Comparison of ENCODE assay signal across 23 mouse cellular contexts in genomic region chr8:7108849-7109248, GRCm38 (mm10).
DNase-seq lines count a peak whose midpoint lies in the region; ATAC-seq and TF ChIP-seq lines count a peak whose summit lies in the region.
"Had no signal": no experiment of that assay in that cellular context is flagged by ENCODE, and none has a peak within 500 bp of the region (broad histone marks: within the 10 kb centered on the region; RNA-seq: fewer than 3 reads in every experiment).

No protein-coding gene starts in this region.

- H3K4me3 ChIP-seq in forebrain, embryonic 13.5 days, result no peak overlapping the region
- no peak overlapping the region for H3K4me3 ChIP-seq in forebrain, embryonic 10.5 days
- no peak overlapping the region for H3K4me3 ChIP-seq in limb, embryonic 14.5 days (replicated peaks; ENCODE audit: low read length)
- no peak overlapping the region for H3K4me3 ChIP-seq in limb, embryonic 10.5 days
- no peak overlapping the region for H3K4me3 ChIP-seq in forebrain, embryonic 16.5 days (replicated peaks; ENCODE audit: low read length)
- H3K4me3 ChIP-seq: embryonic facial prominence, embryonic 15.5 days; gastrocnemius, adult 2 months; hindbrain, embryonic 12.5 days; hindbrain, embryonic 15.5 days had no signal

- peak; percentile 73 for ATAC-seq in forebrain, embryonic 13.5 days
- no peak for ATAC-seq in limb, embryonic 14.5 days (ENCODE audit: low FRiP score, low read depth)
- ATAC-seq in forebrain, embryonic 16.5 days, result peak; percentile 79
- ATAC-seq: activated CD4-positive, CD25-positive, alpha-beta regulatory T cell, adult 4 months; CD4-positive, CD25-positive, alpha-beta regulatory T cell, adult 4 months; intestine, postnatal 0 days had no signal

- no peak overlapping the region for H3K9ac ChIP-seq in forebrain, embryonic 13.5 days
- no peak overlapping the region for H3K9ac ChIP-seq in limb, embryonic 14.5 days (ENCODE audit: low read depth, low read length, severe bottlenecking)
- H3K9ac ChIP-seq in forebrain, embryonic 16.5 days (replicated peaks; ENCODE audit: low read depth, low read length), result no peak overlapping the region
- H3K9ac ChIP-seq: embryonic facial prominence, embryonic 15.5 days; hindbrain, embryonic 12.5 days; hindbrain, embryonic 15.5 days had no signal

- no peak for TF ChIP-seq POLR2A in limb, embryonic 14.5 days (IDR thresholded peaks at IDR 0.05; ENCODE audit: borderline replicate concordance, extremely low read depth, insufficient read depth, insufficient read length)

- H3K9me3 ChIP-seq in forebrain, embryonic 13.5 days (replicated peaks), result 0 out of 2 replicates have a peak, but pooled peaks cover 4% of the 10 kb centered on the region
- H3K9me3 ChIP-seq in forebrain, embryonic 10.5 days, result no peaks in the 10 kb centered on the region
- H3K9me3 ChIP-seq in limb, embryonic 14.5 days (ENCODE audit: control insufficient read depth, low read length), result no peaks in the 10 kb centered on the region
- no peaks in the 10 kb centered on the region for H3K9me3 ChIP-seq in limb, embryonic 10.5 days (replicated peaks)
- no peaks in the 10 kb centered on the region for H3K9me3 ChIP-seq in forebrain, embryonic 16.5 days (ENCODE audit: control insufficient read depth, low read length)
- H3K9me3 ChIP-seq: embryonic facial prominence, embryonic 15.5 days; hindbrain, embryonic 12.5 days; hindbrain, embryonic 15.5 days had no signal

- no peaks in the 10 kb centered on the region for H3K4me1 ChIP-seq in forebrain, embryonic 13.5 days
- no peaks in the 10 kb centered on the region for H3K4me1 ChIP-seq in forebrain, embryonic 10.5 days
- no peaks in the 10 kb centered on the region for H3K4me1 ChIP-seq in limb, embryonic 14.5 days (ENCODE audit: control insufficient read depth, insufficient read depth, low read length)
- no peaks in the 10 kb centered on the region for H3K4me1 ChIP-seq in limb, embryonic 10.5 days
- H3K4me1 ChIP-seq in forebrain, embryonic 16.5 days (replicated peaks; ENCODE audit: control insufficient read depth, insufficient read depth, low read length), result no peaks in the 10 kb centered on the region
- H3K4me1 ChIP-seq: embryonic facial prominence, embryonic 15.5 days; hindbrain, embryonic 12.5 days; hindbrain, embryonic 15.5 days had no signal

- no peak overlapping the region for H3K27ac ChIP-seq in forebrain, embryonic 13.5 days
- no peak overlapping the region for H3K27ac ChIP-seq in forebrain, embryonic 10.5 days
- H3K27ac ChIP-seq in limb, embryonic 14.5 days (replicated peaks; ENCODE audit: low read depth, low read length), result no peak overlapping the region
- H3K27ac ChIP-seq in limb, embryonic 10.5 days, result no peak overlapping the region
- no peak overlapping the region for H3K27ac ChIP-seq in forebrain, embryonic 16.5 days (ENCODE audit: low read length)
- H3K27ac ChIP-seq: embryonic facial prominence, embryonic 15.5 days; gastrocnemius, adult 2 months; hindbrain, embryonic 12.5 days; hindbrain, embryonic 15.5 days had no signal

- no peak overlapping the region for H3K4me2 ChIP-seq in forebrain, embryonic 13.5 days
- H3K4me2 ChIP-seq in limb, embryonic 14.5 days (replicated peaks; ENCODE audit: low read depth, low read length, severe bottlenecking), result no peak overlapping the region
- no peak overlapping the region for H3K4me2 ChIP-seq in forebrain, embryonic 16.5 days (ENCODE audit: low read length)
- H3K4me2 ChIP-seq: embryonic facial prominence, embryonic 15.5 days; heart, embryonic 11.5 days; hindbrain, embryonic 12.5 days; hindbrain, embryonic 15.5 days had no signal

- no peak for DNase-seq in forebrain, embryonic 10.5 days (ENCODE audit: extremely low spot score, low spot score)
- DNase-seq in limb, embryonic 14.5 days (ENCODE audit: low spot score), result peak; percentile 17
- no peak for DNase-seq in limb, embryonic 10.5 days (ENCODE audit: low spot score)
- DNase-seq in adrenal gland, adult 2 months, result no peak
- no peak for DNase-seq in T-cell, adult 2 months (ENCODE audit: low spot score)
- DNase-seq: adrenal gland, postnatal 10 days; adrenal gland, postnatal 36 days; cerebellum, adult 11-12 months; cerebellum, adult 8-10 months; cerebellum, postnatal 14 days; gastrocnemius, adult 2 months; gastrocnemius, postnatal 14 days; heart, adult 11 months; kidney, adult 2 months had no signal

- no peaks in the 10 kb centered on the region for H3K27me3 ChIP-seq in forebrain, embryonic 13.5 days
- H3K27me3 ChIP-seq in forebrain, embryonic 10.5 days (ENCODE audit: poor library complexity, severe bottlenecking), result no peaks in the 10 kb centered on the region
- H3K27me3 ChIP-seq in limb, embryonic 14.5 days (ENCODE audit: control insufficient read depth, insufficient read depth, low read length), result no peaks in the 10 kb centered on the region
- no peaks in the 10 kb centered on the region for H3K27me3 ChIP-seq in limb, embryonic 10.5 days (ENCODE audit: low read depth, poor library complexity, severe bottlenecking)
- no peaks in the 10 kb centered on the region for H3K27me3 ChIP-seq in forebrain, embryonic 16.5 days (replicated peaks; ENCODE audit: control insufficient read depth, insufficient read depth, low read length)
- H3K27me3 ChIP-seq: embryonic facial prominence, embryonic 15.5 days; hindbrain, embryonic 12.5 days; hindbrain, embryonic 15.5 days had no signal

- no peaks in the 10 kb centered on the region for H3K36me3 ChIP-seq in forebrain, embryonic 13.5 days (ENCODE audit: poor library complexity, severe bottlenecking)
- H3K36me3 ChIP-seq in forebrain, embryonic 10.5 days (replicated peaks), result no peaks in the 10 kb centered on the region
- H3K36me3 ChIP-seq in limb, embryonic 14.5 days (ENCODE audit: control insufficient read depth, insufficient read depth, low read length), result no peaks in the 10 kb centered on the region
- no peaks in the 10 kb centered on the region for H3K36me3 ChIP-seq in limb, embryonic 10.5 days
- H3K36me3 ChIP-seq in forebrain, embryonic 16.5 days (ENCODE audit: control insufficient read depth, insufficient read depth), result no peaks in the 10 kb centered on the region
- H3K36me3 ChIP-seq: embryonic facial prominence, embryonic 15.5 days; hindbrain, embryonic 12.5 days; hindbrain, embryonic 15.5 days had no signal
